Mouse (Mus musculus) thymus, postnatal 36 days (tissue): ENCODE results near the gene Tbc1d10c.

ENCODE experiments used
- DNase-seq, 2 experiments: peaks; one replicate each; pipeline ENCODE4 v3.0.0; 2022; ENCODE audit warnings: mixed read lengths in 2 of 2

Gene Tbc1d10c

GRCm38 (mm10) chr19:4215451-4215840 lies 24.4 kb upstream of the Tbc1d10c start:
- DNase-seq = no peak

GRCm38 (mm10) chr19:4214771-4215450 lies 23.8 kb upstream of the Tbc1d10c start:
- DNase-seq = peak in 1 of 2 experiments; percentile 46

- peak; percentile 59 to 66 for DNase-seq
Observed at GRCm38 (mm10) chr19:4214071-4214770, 23.1 kb upstream of the Tbc1d10c start, which contains the start of the genes Clcf1 and AC109138.7. Gene Clcf1, plus strand, starts transcription at chr19:4214238. Gene AC109138.7, plus strand, starts transcription at chr19:4214357.

- DNase-seq = peak in 1 of 2 experiments; percentile 21
Observed at GRCm38 (mm10) chr19:4213524-4213974, 22.5 kb upstream of the Tbc1d10c start.

GRCm38 (mm10) chr19:4211891-4212588 lies 21.0 kb upstream of the Tbc1d10c start:
- no peak for DNase-seq

GRCm38 (mm10) chr19:4208563-4208962 lies 17.5 kb upstream of the Tbc1d10c start:
- no peak for DNase-seq

- peak; percentile 52 to 61 for DNase-seq
Observed at GRCm38 (mm10) chr19:4206971-4207370, 15.9 kb upstream of the Tbc1d10c start.

- no peak for DNase-seq
Observed at GRCm38 (mm10) chr19:4204889-4205288, 13.8 kb upstream of the Tbc1d10c start.

GRCm38 (mm10) chr19:4203604-4204326 lies 12.7 kb upstream of the Tbc1d10c start:
- peak in 1 of 2 experiments; percentile 52 for DNase-seq

GRCm38 (mm10) chr19:4203148-4203547 lies 12.1 kb upstream of the Tbc1d10c start:
- peak in 1 of 2 experiments; percentile 46 for DNase-seq

- peak in 1 of 2 experiments; percentile 43 for DNase-seq
Observed at GRCm38 (mm10) chr19:4202149-4202548, 11.1 kb upstream of the Tbc1d10c start.

- peak; percentile 96 to 97 for DNase-seq
Observed at GRCm38 (mm10) chr19:4201291-4201909, 10.3 kb upstream of the Tbc1d10c start, which contains the start of gene Rad9a. Gene Rad9a, minus strand, starts transcription at chr19:4201662.

- DNase-seq = no peak
Observed at GRCm38 (mm10) chr19:4197180-4197579, 6.1 kb upstream of the Tbc1d10c start.

- DNase-seq = peak in 1 of 2 experiments; percentile 33
Observed at GRCm38 (mm10) chr19:4196548-4196947, 5.5 kb upstream of the Tbc1d10c start.

GRCm38 (mm10) chr19:4196048-4196447 lies 5.0 kb upstream of the Tbc1d10c start:
- DNase-seq = no peak

GRCm38 (mm10) chr19:4194776-4195650 lies 3.9 kb upstream of the Tbc1d10c start:
- no peak for DNase-seq

GRCm38 (mm10) chr19:4194021-4194724 lies 3.1 kb upstream of the Tbc1d10c start:
- peak in 1 of 2 experiments; percentile 19 for DNase-seq

- peak in 1 of 2 experiments; percentile 24 for DNase-seq
Observed at GRCm38 (mm10) chr19:4193129-4193528, 2.0 kb upstream of the Tbc1d10c start.

GRCm38 (mm10) chr19:4192251-4192985 lies 1.3 kb upstream of the Tbc1d10c start:
- no peak for DNase-seq
